Mouse (Mus musculus): ENCODE data around the gene Tgoln1. TPM values are rescaled to one million over a fixed set of nuclear protein-coding genes. Genes with fewer than 3 reads are reported as not detected.

The Tgoln1 gene
- polyA plus RNA-seq, 1 experiment from 2014 or later, result 34.0 TPM

DNA sequence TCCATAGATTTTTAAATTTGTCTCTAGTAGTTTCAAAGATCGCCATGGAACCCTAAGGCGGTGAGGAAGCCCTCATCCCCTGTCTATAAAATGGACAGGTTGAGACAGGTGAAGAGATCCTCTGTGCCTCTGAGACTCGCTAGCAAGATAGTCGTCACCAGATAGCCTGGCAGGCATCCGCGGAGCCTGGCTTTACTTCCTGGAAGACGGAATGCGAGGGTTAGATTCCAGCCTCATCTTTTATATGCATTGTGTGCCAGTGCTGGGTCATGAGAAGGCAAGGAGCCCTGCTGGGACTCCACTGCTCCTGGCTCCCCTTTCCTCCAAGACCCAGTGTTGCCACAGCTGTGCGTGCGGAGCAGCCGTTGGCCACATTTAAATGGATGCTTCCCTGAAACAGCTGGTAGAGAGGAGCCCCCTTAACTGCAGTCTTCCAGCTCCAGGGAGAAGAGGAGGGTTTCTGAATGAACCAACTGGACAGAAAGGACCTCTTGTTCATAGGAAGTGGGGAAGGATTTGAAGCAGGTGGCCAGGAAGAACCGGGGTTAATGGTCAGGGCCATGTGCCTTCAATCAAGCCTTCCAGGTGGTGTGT, 31.3 kb upstream of the Tgoln1 start:
- no peak overlapping the region for H3K27ac ChIP-seq
- no peaks in the 10 kb centered on the region for H3K27me3 ChIP-seq (replicated peaks)
- ATAC-seq (ENCODE audit: insufficient read depth, low FRiP score, low read depth), result no peak
- no peak overlapping the region for H3K4me2 ChIP-seq
- peaks cover 30% of the 10 kb centered on the region for H3K4me1 ChIP-seq
- H3K36me3 ChIP-seq, result peaks cover 5% of the 10 kb centered on the region; the same call in 1 of the 2 replicates
- 63% methylated on average over 12 of the region's 12 CpGs for WGBS
- H3K4me3 ChIP-seq (replicated peaks), result no peak overlapping the region
- no peak overlapping the region for H3K9ac ChIP-seq
- H3K9me3 ChIP-seq, result no peaks in the 10 kb centered on the region

DNA sequence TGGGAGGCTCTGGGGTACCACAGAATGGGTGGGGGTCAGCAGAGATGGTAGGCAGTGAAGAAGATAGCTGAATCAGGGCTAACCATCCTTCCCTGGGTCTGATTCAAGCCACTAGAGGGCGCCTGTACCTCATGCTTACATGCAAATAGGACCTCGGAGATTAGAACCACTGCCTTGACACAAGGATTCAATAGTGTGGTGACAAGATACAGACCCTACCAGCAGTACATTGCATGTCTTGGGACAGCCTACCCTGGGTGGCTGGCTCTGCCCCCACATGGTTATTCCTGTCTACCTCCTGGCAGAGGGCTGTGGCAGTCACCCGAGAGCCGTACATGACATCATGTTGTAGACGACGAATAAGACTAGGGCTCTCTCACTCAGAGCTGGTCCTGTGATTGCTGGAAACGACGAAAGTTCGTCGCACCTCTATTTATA, 30.6 kb upstream of the Tgoln1 start:
- no peak overlapping the region for H3K4me2 ChIP-seq
- no peak overlapping the region for H3K9ac ChIP-seq
- peaks cover 28% of the 10 kb centered on the region for H3K4me1 ChIP-seq
- WGBS, result 44% methylated on average over 10 of the region's 10 CpGs
- no peak overlapping the region for H3K27ac ChIP-seq
- H3K36me3 ChIP-seq, result peaks cover 5% of the 10 kb centered on the region; the same call in 1 of the 2 replicates
- peak; percentile 23; the same call in 1 of the 2 replicates for ATAC-seq (ENCODE audit: insufficient read depth, low FRiP score, low read depth)
- H3K4me3 ChIP-seq (replicated peaks), result no peak overlapping the region
- H3K9me3 ChIP-seq, result no peaks in the 10 kb centered on the region
- no peaks in the 10 kb centered on the region for H3K27me3 ChIP-seq (replicated peaks)

DNA sequence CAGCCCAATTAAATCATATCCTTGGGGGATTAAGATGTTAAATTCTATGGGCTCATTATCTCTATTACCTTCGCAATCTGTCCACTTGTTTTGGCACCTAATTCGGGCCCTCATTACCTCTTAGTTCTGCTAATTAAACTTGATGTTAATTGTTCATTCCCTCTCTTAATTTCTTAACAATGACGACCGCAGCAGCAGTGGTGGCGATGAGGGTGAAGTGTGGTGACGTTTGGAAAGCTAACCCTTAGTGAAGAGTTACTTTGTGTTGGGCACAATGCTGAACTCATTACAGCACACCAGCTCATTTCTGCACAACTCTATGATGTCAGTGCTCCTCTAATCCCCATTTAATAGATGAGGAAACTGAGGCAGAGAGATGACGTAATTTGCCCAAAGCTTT, 28.6 kb upstream of the Tgoln1 start:
- H3K36me3 ChIP-seq, result peaks cover 5% of the 10 kb centered on the region; the same call in 1 of the 2 replicates
- no peaks in the 10 kb centered on the region for H3K9me3 ChIP-seq
- H3K4me2 ChIP-seq, result no peak overlapping the region
- peaks cover 22% of the 10 kb centered on the region; the same call in 1 of the 2 replicates for H3K4me1 ChIP-seq
- H3K9ac ChIP-seq, result no peak overlapping the region
- H3K27me3 ChIP-seq (replicated peaks), result no peaks in the 10 kb centered on the region
- WGBS, result 88% methylated on average over 7 of the region's 7 CpGs
- no peak overlapping the region for H3K4me3 ChIP-seq (replicated peaks)
- ATAC-seq (ENCODE audit: insufficient read depth, low FRiP score, low read depth), result no peak
- no peak overlapping the region for H3K27ac ChIP-seq

DNA sequence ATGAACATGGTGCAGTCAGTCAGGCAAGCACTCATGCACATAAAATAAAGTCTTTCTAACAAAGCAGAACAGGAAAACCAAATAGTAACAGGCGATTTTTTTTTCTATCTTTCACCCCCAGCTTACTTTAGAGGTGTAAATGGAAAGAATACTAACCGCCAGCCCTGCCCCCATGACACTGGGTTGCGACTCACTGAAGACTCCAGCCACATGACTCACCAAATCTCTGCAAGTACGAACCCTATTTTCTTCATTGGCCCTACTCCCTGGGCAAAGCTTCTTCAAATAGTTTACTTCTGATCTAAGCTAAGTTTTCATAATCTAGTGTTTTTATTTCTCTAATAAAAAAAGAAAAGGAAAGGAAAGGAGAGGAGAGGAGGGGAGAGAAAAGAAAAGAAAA, 27.8 kb upstream of the Tgoln1 start:
- Histone ChIP-seq H3K27ac (no peak overlapping the region), H3K4me3 (replicated peaks) (no peak overlapping the region), H3K9me3 (no peaks in the 10 kb centered on the region), H3K4me2 (no peak overlapping the region), H3K9ac (no peak overlapping the region), H3K27me3 (replicated peaks) (no peaks in the 10 kb centered on the region), H3K36me3 (peaks cover 5% of the 10 kb centered on the region; the same call in 1 of the 2 replicates), H3K4me1 (peaks cover 17% of the 10 kb centered on the region; the same call in 1 of the 2 replicates)
- 69% methylated on average over 4 of the region's 4 CpGs for WGBS
- no peak for ATAC-seq (ENCODE audit: insufficient read depth, low FRiP score, low read depth)

DNA sequence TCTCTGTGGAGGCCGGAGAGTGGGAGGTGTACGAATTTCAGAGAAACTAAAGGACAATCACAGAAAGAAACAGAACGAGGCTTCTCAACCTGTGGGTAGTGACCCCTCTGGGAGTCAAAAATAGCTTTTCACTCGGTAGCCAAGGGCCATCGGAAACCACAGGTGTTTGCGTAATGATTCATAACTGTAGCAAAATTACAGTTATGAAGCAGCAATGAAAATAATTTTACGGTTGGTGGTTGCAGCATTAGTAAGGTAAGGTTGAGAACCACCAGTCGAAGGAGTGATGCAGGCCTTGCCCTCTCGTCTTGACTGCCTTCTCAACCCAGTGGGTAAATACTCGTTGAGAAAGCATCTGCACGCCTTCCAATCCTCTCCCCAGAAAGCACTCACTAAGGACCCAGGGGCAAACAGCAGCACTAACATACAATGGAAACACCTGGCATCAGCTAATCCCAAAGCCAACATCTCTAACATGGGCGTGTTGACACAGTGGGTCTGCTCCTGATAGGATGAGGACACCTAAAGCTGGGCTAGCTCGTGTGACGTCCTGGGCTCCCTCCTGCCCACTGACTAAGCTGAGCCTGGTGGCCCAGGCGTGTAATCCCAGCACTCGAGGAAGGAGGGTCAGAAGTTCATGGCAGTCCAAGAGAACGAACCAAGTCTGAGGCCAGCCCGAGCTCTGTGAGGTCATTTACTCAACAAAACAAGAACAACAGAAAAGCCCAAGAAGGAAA, 24.6 kb upstream of the Tgoln1 start:
- Histone ChIP-seq H3K4me1 (peaks cover 7% of the 10 kb centered on the region), H3K4me3 (replicated peaks) (no peak overlapping the region), H3K9me3 (no peaks in the 10 kb centered on the region), H3K36me3 (no peaks in the 10 kb centered on the region), H3K4me2 (no peak overlapping the region), H3K9ac (no peak overlapping the region), H3K27ac (peak overlapping the region; percentile 48), H3K27me3 (replicated peaks) (no peaks in the 10 kb centered on the region)
- peak; percentile 87 for ATAC-seq (ENCODE audit: insufficient read depth, low FRiP score, low read depth)
- 69% methylated on average over 18 of the region's 18 CpGs for WGBS

DNA sequence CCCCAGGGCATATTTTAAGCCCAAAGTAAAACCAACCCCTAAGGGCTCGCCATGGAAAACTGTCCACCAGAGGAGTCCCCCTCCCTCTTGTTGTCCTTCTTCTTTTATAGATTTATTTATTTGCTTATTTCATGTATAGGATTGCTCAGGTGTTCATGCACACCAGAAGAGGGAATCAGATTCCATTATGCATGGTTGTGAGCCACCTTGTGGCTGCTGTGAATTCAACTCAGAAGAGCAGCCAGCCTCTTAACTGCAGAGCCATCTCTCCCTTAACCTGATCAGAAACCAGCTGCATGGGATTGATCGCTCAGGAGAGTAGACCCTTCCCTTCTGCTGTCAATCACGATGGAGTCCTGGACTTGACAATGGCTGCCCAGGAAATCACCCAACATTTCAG, 20.1 kb upstream of the Tgoln1 start:
- Histone ChIP-seq H3K4me2 (no peak overlapping the region), H3K9ac (no peak overlapping the region), H3K4me3 (replicated peaks) (no peak overlapping the region), H3K4me1 (peaks cover 10% of the 10 kb centered on the region), H3K27ac (no peak overlapping the region), H3K27me3 (replicated peaks) (no peaks in the 10 kb centered on the region), H3K36me3 (peaks cover 7% of the 10 kb centered on the region), H3K9me3 (no peaks in the 10 kb centered on the region)
- ATAC-seq (ENCODE audit: insufficient read depth, low FRiP score, low read depth), result no peak
- 77% methylated on average over 3 of the region's 3 CpGs for WGBS

DNA sequence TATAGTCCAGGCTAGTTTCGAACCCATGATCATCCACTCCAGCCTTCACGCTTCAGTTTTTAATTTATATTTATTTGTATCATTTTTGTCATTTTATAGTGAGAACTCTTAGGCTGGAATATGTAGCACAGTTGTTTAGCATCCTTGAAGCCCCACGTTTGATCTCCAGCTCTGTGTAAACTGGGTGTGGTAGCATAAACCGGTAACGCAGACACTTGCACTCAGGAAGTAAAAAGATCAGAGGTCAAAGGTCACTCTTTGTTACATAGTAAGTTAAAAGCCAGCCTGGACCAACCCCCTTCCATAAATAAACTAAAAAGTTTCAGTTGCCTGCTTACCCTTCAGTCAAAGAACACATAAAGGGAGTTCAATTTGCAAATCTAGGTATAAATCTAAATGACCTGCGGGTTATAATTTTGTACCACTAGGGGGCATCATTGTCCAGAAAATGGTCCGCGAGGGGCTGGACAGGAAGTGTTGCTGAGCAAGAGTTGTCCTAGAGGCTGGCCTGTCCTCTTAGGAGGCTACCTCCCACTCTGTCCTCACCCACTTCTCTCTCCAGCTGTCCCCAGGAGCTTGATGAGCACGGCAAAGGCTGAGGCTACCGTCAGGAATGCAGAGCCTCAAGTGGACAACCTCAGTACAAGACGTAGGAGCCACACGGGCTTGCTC, 19.1 kb upstream of the Tgoln1 start:
- no peak overlapping the region for H3K4me2 ChIP-seq
- H3K27me3 ChIP-seq (replicated peaks), result no peaks in the 10 kb centered on the region
- no peaks in the 10 kb centered on the region for H3K9me3 ChIP-seq
- peaks cover 9% of the 10 kb centered on the region for H3K36me3 ChIP-seq
- H3K27ac ChIP-seq, result peak overlapping the region; percentile 33; the same call in 1 of the 2 replicates
- H3K4me1 ChIP-seq, result peaks cover 6% of the 10 kb centered on the region
- 34% methylated on average over 12 of the region's 12 CpGs for WGBS
- ATAC-seq (ENCODE audit: insufficient read depth, low FRiP score, low read depth), result peak; percentile 41; the same call in 1 of the 2 replicates
- no peak overlapping the region for H3K4me3 ChIP-seq (replicated peaks)
- no peak overlapping the region for H3K9ac ChIP-seq

DNA sequence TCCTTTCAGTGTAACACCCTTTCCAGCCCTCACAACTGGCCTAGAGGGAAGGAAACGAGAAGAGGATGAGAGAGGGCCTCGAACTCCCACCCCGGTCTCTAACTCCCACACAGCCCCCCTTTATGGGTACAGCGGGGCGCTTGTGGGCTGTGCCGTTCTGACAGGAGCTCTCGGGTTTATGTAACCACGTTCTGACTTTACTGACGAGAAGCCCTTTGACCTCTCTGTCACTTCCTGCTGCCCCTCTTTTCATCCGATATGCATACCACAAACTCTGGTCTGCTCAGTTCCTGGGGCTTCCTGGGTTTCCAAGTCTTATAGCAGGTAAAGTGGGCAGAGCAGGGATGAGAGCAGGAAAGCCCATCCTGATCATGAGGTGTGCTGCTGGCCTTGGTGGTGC, 17.5 kb upstream of the Tgoln1 start:
- 55% methylated on average over 10 of the region's 10 CpGs for WGBS
- no peak for ATAC-seq (ENCODE audit: insufficient read depth, low FRiP score, low read depth)
- no peaks in the 10 kb centered on the region for H3K27me3 ChIP-seq (replicated peaks)

DNA sequence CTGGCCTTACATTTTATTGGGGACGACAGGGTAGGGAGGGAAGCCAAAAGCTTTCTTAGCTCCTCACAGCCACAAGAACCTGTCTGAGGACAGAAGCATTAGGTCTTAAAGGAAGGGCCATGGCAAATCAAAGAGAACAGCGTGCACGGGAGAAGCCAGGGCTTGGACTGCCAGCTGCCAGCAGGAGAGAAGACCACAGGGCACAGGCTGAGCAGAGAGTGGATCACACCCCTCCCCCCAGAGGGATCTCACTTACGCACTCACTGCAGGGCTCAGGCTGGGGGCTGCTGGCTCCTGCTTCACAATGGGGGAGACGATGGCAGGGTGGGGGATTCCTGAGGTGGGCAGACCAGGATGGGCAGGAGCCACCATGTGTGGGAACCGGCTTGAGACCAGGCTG, 14.9 kb upstream of the Tgoln1 start:
- Histone ChIP-seq H3K27ac (no peak overlapping the region), H3K4me1 (peaks cover 8% of the 10 kb centered on the region), H3K9ac (no peak overlapping the region), H3K36me3 (peaks cover 26% of the 10 kb centered on the region), H3K27me3 (replicated peaks) (no peaks in the 10 kb centered on the region), H3K9me3 (no peaks in the 10 kb centered on the region), H3K4me3 (replicated peaks) (no peak overlapping the region), H3K4me2 (no peak overlapping the region)
- no peak for ATAC-seq (ENCODE audit: insufficient read depth, low FRiP score, low read depth)
- 75% methylated on average over 6 of the region's 6 CpGs for WGBS

More for the DNA sequence above, 17.5 kb upstream of the Tgoln1 start:
- Histone ChIP-seq H3K4me1 (peaks cover 6% of the 10 kb centered on the region), H3K27ac (no peak overlapping the region), H3K9me3 (no peaks in the 10 kb centered on the region), H3K4me3 (replicated peaks) (no peak overlapping the region), H3K4me2 (no peak overlapping the region), H3K36me3 (peaks cover 19% of the 10 kb centered on the region), H3K9ac (no peak overlapping the region)

DNA sequence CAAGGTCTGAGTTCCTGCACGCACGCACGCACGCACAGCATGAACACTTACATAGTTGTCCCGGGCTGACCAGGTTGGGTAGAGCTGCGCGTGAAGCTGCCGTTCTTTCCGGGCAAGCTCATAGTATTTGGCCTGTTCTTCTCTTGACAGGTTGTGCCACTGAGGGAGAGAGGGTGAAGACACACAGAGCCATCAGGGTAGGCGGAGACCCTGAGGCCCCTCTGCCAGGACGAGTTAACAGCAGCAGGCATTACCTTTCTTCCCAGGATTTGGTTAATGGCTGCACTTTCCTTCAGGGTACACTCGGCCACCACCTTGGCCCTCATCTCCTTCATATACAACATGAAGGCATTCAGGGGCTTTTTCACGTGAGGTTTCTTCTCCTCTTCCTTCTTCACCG, 14.2 kb upstream of the Tgoln1 start:
- no peak overlapping the region for H3K27ac ChIP-seq
- peaks cover 2% of the 10 kb centered on the region; the same call in 1 of the 2 replicates for H3K4me1 ChIP-seq
- ATAC-seq (ENCODE audit: insufficient read depth, low FRiP score, low read depth), result no peak
- 88% methylated on average over 14 of the region's 14 CpGs for WGBS
- H3K4me2 ChIP-seq, result no peak overlapping the region
- no peaks in the 10 kb centered on the region for H3K9me3 ChIP-seq
- no peak overlapping the region for H3K9ac ChIP-seq
- H3K27me3 ChIP-seq (replicated peaks), result no peaks in the 10 kb centered on the region
- no peak overlapping the region for H3K4me3 ChIP-seq (replicated peaks)
- peaks cover 28% of the 10 kb centered on the region for H3K36me3 ChIP-seq

DNA sequence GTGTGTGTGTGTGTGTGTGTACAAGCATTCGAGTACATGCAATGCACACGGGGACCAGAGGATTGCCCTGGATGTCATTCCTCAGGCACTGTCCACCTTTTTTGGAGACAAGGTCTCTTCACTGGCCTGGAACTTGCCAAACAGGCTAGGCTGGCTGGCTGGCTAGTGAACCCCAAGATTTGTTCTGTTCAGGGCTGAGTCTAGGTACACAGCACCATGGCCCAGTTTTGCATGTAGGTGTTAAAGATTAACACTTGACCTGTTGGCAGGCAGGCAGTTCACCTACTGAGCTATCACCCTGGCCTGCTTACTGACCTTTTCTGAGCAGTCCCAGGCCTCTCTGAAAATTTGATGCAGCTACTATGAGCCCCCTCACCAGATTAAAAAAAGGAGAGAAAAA, 13.6 kb upstream of the Tgoln1 start:
- no peak for ATAC-seq (ENCODE audit: insufficient read depth, low FRiP score, low read depth)
- H3K4me1 ChIP-seq, result 0 out of 2 replicates have a peak, but pooled peaks cover 2% of the 10 kb centered on the region
- H3K36me3 ChIP-seq, result peaks cover 28% of the 10 kb centered on the region
- H3K4me3 ChIP-seq (replicated peaks), result no peak overlapping the region
- H3K9me3 ChIP-seq, result no peaks in the 10 kb centered on the region
- H3K27me3 ChIP-seq (replicated peaks), result no peaks in the 10 kb centered on the region
- H3K9ac ChIP-seq, result no peak overlapping the region
- 61% methylated on average over 2 of the region's 2 CpGs for WGBS
- H3K27ac ChIP-seq, result no peak overlapping the region
- no peak overlapping the region for H3K4me2 ChIP-seq

DNA sequence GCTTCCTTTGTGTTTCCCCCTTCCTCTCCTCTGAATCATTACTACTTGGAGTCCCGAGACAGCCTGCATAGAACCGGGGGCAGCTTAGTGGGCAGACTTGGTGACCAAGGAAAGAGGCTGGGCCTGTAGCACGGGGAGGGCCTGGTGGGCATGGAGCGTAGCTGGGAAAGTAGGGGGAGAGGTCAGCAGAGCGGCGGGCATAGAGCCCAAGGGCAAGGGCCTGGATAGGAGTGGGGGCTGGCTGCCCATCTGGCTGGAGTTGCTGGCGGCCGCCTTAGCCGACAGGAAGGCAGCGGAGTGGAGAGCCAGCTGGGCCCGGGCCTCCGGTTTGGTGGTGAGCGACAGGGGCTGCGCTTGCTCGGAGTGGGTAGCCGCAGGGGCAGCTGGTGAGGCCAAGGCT, 10.5 kb upstream of the Tgoln1 start:
- ATAC-seq (ENCODE audit: insufficient read depth, low FRiP score, low read depth), result no peak
- Histone ChIP-seq H3K9ac (no peak overlapping the region), H3K27me3 (replicated peaks) (no peaks in the 10 kb centered on the region), H3K27ac (no peak overlapping the region), H3K4me3 (replicated peaks) (no peak overlapping the region), H3K4me2 (no peak overlapping the region), H3K4me1 (0 out of 2 replicates have a peak, but pooled peaks cover 2% of the 10 kb centered on the region), H3K36me3 (peaks cover 21% of the 10 kb centered on the region; the same call in 1 of the 2 replicates), H3K9me3 (no peaks in the 10 kb centered on the region)
- 84% methylated on average over 16 of the region's 16 CpGs for WGBS

Data from stomach, embryonic 15.5 days (tissue).